Mouse (Mus musculus): ENCODE data around the gene Dhrs3. TPM values are rescaled to one million over a fixed set of nuclear protein-coding genes. Genes with fewer than 3 reads are reported as not detected.

The Dhrs3 gene
- total RNA-seq, 1 experiment: 5.3 TPM

DNA sequence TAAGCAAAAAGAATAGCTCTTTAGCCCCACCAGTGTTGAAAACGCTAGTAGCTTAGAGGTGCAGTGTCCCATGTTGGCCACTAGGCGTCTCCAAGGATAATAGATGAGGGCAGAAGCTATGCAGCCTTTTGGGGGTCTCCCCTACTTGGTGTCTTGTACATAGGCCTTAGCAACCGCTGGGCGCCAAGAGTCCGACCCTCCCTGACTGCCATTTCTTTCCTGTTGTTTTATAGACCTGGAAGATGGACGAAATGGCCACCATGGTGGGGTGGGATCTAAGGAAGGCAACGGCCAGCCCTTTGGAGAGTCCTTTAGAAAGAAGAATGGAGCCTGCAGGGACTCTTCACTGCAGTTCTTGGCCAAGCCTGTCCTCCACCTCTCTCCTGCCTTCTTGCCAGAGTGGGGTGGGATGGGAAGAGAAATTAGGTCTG lies 1.9 kb upstream of the Dhrs3 start:
- Histone ChIP-seq H3K36me3 (ENCODE audit: control insufficient read depth, insufficient read depth, low read length, poor library complexity, severe bottlenecking) (no peaks in the 10 kb centered on the region), H3K4me3 (ENCODE audit: insufficient read depth in 1 of 2, low read depth in 1 of 2, low read length in 2 of 2, poor library complexity in 1 of 2, severe bottlenecking in 1 of 2) (no peak overlapping the region), H3K9ac (ENCODE audit: insufficient read depth, low read depth, low read length, poor library complexity, severe bottlenecking) (no peak overlapping the region), H3K27ac (ENCODE audit: insufficient read depth, low read depth, low read length, poor library complexity, severe bottlenecking) (no peak overlapping the region), H3K9me3 (ENCODE audit: control insufficient read depth, insufficient read depth, low read depth, low read length) (no peaks in the 10 kb centered on the region), H3K4me1 (ENCODE audit: control insufficient read depth in 2 of 2, insufficient read depth in 2 of 2, low read length in 2 of 2, poor library complexity in 1 of 2) (peaks cover 0 to 13% of the 10 kb centered on the region in 2 experiments; a peak in 1 of 4 replicates)
- no peak for TF ChIP-seq CHD2 (IDR thresholded peaks at IDR 0.05; ENCODE audit: low read depth, low read length)
- peak; percentile 96 for TF ChIP-seq ZC3H11A (IDR thresholded peaks at IDR 0.05; ENCODE audit: borderline replicate concordance, low read depth, low read length)
- TF ChIP-seq HCFC1 (IDR thresholded peaks at IDR 0.05; ENCODE audit: borderline replicate concordance, insufficient read depth, low read length): no peak
- no peak for TF ChIP-seq ZNF384 (IDR thresholded peaks at IDR 0.05; ENCODE audit: low read depth, low read length)
- in situ Hi-C loops (cut with MboI; ENCODE audit: low sequenced_read_pairs in 2 of 2, unreplicated experiment in 2 of 2): loop anchor here (25.0 kb wide), 2 partner anchors 397 to 597 kb away; no protein-coding TSS in a partner anchor
- DNase-seq (ENCODE audit: low read depth, low spot score): no peak

DNA sequence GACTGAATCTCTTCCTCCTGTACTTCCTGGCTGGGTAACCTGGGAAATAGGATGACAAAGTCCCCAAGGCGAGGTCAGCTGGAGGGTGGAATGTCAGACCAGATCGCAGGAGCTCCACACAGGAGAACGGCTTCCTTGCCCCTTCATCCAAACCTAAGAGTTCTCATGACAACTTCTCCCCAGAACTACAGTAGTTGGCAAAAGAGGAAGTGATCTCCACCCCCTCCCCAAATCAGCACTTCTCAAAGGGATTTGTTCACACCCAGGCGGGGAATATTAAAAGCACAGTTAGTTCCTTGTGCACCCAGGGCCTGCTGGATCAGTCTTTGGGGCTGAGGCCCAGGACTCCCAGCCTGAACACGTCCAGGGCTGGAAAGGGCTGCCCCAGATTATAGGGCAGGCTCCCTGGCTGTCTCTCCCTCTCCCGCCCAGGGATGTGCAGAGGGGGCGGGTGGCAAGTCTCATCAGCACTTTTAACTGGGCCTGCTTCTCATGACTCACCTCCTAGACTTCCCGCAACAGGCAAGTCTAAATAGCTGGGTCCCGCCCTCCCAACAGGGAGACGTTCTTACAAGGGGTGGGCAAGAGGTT lies 1.4 kb upstream of the Dhrs3 start:
- Histone ChIP-seq H3K4me3 (ENCODE audit: insufficient read depth in 1 of 2, low read depth in 1 of 2, low read length in 2 of 2, poor library complexity in 1 of 2, severe bottlenecking in 1 of 2) (no peak overlapping the region), H3K4me1 (ENCODE audit: control insufficient read depth in 2 of 2, insufficient read depth in 2 of 2, low read length in 2 of 2, poor library complexity in 1 of 2) (peaks cover 0 to 13% of the 10 kb centered on the region in 2 experiments; a peak in 1 of 4 replicates), H3K9me3 (ENCODE audit: control insufficient read depth, insufficient read depth, low read depth, low read length) (no peaks in the 10 kb centered on the region), H3K9ac (ENCODE audit: insufficient read depth, low read depth, low read length, poor library complexity, severe bottlenecking) (no peak overlapping the region; the same call in 1 of the 2 replicates), H3K27ac (ENCODE audit: insufficient read depth, low read depth, low read length, poor library complexity, severe bottlenecking) (no peak overlapping the region), H3K36me3 (ENCODE audit: control insufficient read depth, insufficient read depth, low read length, poor library complexity, severe bottlenecking) (no peaks in the 10 kb centered on the region)
- DNase-seq (ENCODE audit: low read depth, low spot score): no peak
- in situ Hi-C loops (cut with MboI; ENCODE audit: low sequenced_read_pairs in 2 of 2, unreplicated experiment in 2 of 2): loop anchor here (25.0 kb wide), 2 partner anchors 396 to 596 kb away; no protein-coding TSS in a partner anchor
- no peak for TF ChIP-seq MAFK (IDR thresholded peaks at IDR 0.05; ENCODE audit: insufficient read depth, low read depth, low read length)
- TF ChIP-seq CHD2 (IDR thresholded peaks at IDR 0.05; ENCODE audit: low read depth, low read length): no peak
- TF ChIP-seq HCFC1 (IDR thresholded peaks at IDR 0.05; ENCODE audit: borderline replicate concordance, insufficient read depth, low read length): no peak
- TF ChIP-seq ZC3H11A (IDR thresholded peaks at IDR 0.05; ENCODE audit: borderline replicate concordance, low read depth, low read length): no peak
- no peak for TF ChIP-seq ZNF384 (IDR thresholded peaks at IDR 0.05; ENCODE audit: low read depth, low read length)

DNA sequence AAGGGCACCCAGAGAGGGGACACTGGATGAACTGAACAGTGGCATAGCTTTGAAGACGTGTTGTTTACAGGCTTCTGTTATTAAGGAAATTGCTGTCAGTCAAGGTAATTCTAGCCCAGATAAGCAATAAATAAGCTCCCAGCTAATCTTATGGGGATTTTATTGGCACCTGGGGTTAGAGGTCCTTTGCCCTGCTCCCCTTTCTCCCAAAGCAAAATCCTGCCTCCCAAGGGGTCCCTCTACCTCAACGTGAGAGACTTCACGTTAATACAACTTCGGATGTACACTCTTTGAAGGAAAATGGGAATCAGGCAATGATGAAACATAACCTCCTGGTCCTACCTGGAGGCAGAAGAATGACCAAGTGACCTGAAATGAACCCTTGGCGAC lies 889 bp upstream of the Dhrs3 start:
- Histone ChIP-seq H3K27ac (ENCODE audit: insufficient read depth, low read depth, low read length, poor library complexity, severe bottlenecking) (no peak overlapping the region), H3K9ac (ENCODE audit: insufficient read depth, low read depth, low read length, poor library complexity, severe bottlenecking) (peak overlapping the region; percentile 55; the same call in 1 of the 2 replicates), H3K9me3 (ENCODE audit: control insufficient read depth, insufficient read depth, low read depth, low read length) (no peaks in the 10 kb centered on the region), H3K4me3 (ENCODE audit: insufficient read depth in 1 of 2, low read depth in 1 of 2, low read length in 2 of 2, poor library complexity in 1 of 2, severe bottlenecking in 1 of 2) (peak overlapping the region; percentile 69 to 70), H3K36me3 (ENCODE audit: control insufficient read depth, insufficient read depth, low read length, poor library complexity, severe bottlenecking) (no peaks in the 10 kb centered on the region), H3K4me1 (ENCODE audit: control insufficient read depth in 2 of 2, insufficient read depth in 2 of 2, low read length in 2 of 2, poor library complexity in 1 of 2) (peaks cover 0 to 13% of the 10 kb centered on the region in 2 experiments; a peak in 1 of 4 replicates)
- in situ Hi-C loops (cut with MboI; ENCODE audit: low sequenced_read_pairs in 2 of 2, unreplicated experiment in 2 of 2): loop anchor here (25.0 kb wide), 2 partner anchors 396 to 596 kb away; no protein-coding TSS in a partner anchor
- no peak for DNase-seq (ENCODE audit: low read depth, low spot score)
- TF ChIP-seq ZC3H11A (IDR thresholded peaks at IDR 0.05; ENCODE audit: borderline replicate concordance, low read depth, low read length) (no peak), ZNF384 (IDR thresholded peaks at IDR 0.05; ENCODE audit: low read depth, low read length) (no peak), MAFK (IDR thresholded peaks at IDR 0.05; ENCODE audit: insufficient read depth, low read depth, low read length) (no peak), CHD2 (IDR thresholded peaks at IDR 0.05; ENCODE audit: low read depth, low read length) (no peak), HCFC1 (IDR thresholded peaks at IDR 0.05; ENCODE audit: borderline replicate concordance, insufficient read depth, low read length) (no peak)

DNA sequence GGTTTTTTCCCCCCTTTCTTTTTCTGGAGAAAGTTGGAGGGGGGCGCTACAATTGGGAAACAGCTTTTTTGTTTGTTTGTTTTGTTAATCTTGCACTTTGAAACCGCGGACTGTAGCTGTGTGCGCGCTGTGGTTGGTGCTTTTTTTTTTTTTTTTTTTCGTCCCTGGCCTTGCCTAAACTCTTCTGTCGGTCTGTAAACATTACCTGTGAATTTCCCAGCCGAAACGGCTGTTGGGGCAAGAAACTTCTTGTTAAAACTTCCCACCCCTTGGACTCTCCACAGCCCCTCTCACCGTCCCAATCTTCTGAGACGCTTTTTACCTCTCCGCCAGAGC lies 278 bp downstream of the Dhrs3 start:
- in situ Hi-C loops (cut with MboI; ENCODE audit: low sequenced_read_pairs in 2 of 2, unreplicated experiment in 2 of 2): loop anchor here (25.0 kb wide), 2 partner anchors 394 to 594 kb away; no protein-coding TSS in a partner anchor
- Histone ChIP-seq H3K4me1 (ENCODE audit: control insufficient read depth in 2 of 2, insufficient read depth in 2 of 2, low read length in 2 of 2, poor library complexity in 1 of 2) (peaks cover 0 to 14% of the 10 kb centered on the region in 2 experiments; a peak in 1 of 4 replicates), H3K9me3 (ENCODE audit: control insufficient read depth, insufficient read depth, low read depth, low read length) (no peaks in the 10 kb centered on the region), H3K4me3 (ENCODE audit: insufficient read depth in 1 of 2, low read depth in 1 of 2, low read length in 2 of 2, poor library complexity in 1 of 2, severe bottlenecking in 1 of 2) (peak overlapping the region; percentile 69 to 70), H3K36me3 (ENCODE audit: control insufficient read depth, insufficient read depth, low read length, poor library complexity, severe bottlenecking) (no peaks in the 10 kb centered on the region), H3K27ac (ENCODE audit: insufficient read depth, low read depth, low read length, poor library complexity, severe bottlenecking) (no peak overlapping the region), H3K9ac (ENCODE audit: insufficient read depth, low read depth, low read length, poor library complexity, severe bottlenecking) (peak overlapping the region; percentile 35; the same call in 1 of the 2 replicates)
- no peak for DNase-seq (ENCODE audit: low read depth, low spot score)
- no peak for TF ChIP-seq HCFC1 (IDR thresholded peaks at IDR 0.05; ENCODE audit: borderline replicate concordance, insufficient read depth, low read length)
- TF ChIP-seq ZC3H11A (IDR thresholded peaks at IDR 0.05; ENCODE audit: borderline replicate concordance, low read depth, low read length): no peak
- peak; percentile 80 for TF ChIP-seq ZNF384 (IDR thresholded peaks at IDR 0.05; ENCODE audit: low read depth, low read length)
- no peak for TF ChIP-seq CHD2 (IDR thresholded peaks at IDR 0.05; ENCODE audit: low read depth, low read length)

All from ES-E14 (cell line).